Mouse (Mus musculus) frontal cortex, postnatal 36 days (tissue): ENCODE data around the gene Capsl.

Experiments
- DNase-seq, 2 experiments: peaks; one replicate each; pipeline ENCODE4 v3.0.0; 2022; ENCODE audit warnings: low spot score in 2 of 2

Gene Capsl

GRCm38 (mm10) chr15:9435534-9436180 lies at the start of gene Capsl:
Gene Capsl (plus strand): TSS chr15:9436028.
- peak; percentile 63 to 75 for DNase-seq

DNA sequence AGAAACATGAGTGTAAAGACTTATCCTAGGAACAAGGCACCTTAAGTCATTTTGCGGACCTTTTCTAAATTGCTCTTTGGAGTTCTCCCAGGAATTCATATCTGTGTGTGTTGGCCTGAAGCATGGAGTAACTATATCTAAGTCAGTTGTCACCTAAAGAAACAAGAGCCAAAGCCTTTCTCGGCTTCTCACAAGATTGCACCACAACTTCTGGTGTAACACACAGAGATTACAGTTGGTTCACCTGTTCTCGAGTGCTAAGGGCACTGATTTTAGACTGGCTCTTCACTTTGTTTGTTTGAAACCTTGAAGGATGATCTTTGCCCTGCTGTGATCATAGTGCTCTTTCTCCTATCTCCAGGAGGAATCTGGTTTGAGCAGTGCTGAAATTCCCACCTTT lies 26.4 kb upstream of the Capsl start:
- DNase-seq, result no peak

DNA sequence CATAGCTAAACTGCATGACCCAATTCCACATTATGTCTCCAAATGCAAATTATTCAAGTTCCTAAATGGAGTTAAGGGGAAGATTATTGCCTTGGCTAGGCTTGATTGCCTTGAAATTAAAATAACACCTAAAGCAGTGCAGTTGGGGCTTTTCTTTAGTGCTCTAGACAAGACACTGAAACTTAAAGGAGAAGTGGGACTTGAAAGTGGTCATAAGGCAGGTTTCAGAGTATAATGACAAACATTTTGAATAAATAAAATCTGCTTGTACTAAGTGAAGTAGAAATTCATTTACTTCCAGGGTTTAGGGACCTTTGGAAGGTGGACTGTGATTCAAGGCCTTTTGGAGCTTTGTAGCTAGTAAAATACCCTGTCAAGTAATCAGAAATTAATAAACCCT lies 14.7 kb upstream of the Capsl start:
- no peak for DNase-seq

GRCm38 (mm10) chr15:9427849-9428248 lies 8.0 kb upstream of the Capsl start:
- DNase-seq, result no peak

DNA sequence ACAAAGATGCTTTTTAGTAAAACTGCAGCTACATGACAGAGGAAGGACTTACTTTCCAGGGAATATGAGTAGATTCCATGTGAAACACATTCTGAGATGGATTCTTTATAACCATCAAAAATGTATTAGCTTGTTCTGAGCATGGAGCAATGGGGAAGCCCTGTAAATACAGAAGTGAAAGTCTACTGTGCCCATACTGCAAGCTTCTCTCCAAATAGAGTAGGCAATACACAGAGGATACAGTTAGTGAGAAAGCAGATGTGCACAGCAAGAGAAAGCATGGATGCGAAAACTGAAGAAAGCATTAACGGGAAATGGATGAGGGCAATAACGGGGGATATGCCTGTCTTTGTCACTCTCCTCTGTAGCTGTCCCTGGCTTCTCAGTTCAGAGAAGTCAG lies 6.0 kb upstream of the Capsl start:
- no peak for DNase-seq

DNA sequence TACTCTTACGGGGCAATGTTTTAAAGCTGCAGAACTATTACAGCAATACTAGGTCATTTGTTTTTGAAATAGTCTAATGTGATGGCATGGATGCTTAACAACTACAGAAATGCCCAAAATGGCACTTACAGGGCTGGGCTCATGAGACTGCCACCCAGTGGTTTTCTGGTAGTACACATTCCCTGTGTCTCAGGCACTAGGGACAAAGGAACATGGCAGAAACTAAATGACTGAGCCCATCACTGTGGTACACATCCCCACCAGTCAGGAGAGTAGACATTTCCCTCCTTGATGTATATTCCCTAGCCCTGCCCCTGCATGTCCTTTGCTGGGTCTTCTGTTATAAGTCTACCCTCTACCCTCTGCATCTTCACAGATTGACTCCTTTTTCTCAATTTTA lies 16.2 kb downstream of the Capsl start:
- DNase-seq, result no peak

GRCm38 (mm10) chr15:9452842-9453241 lies 17.0 kb downstream of the Capsl start:
- no peak for DNase-seq

DNA sequence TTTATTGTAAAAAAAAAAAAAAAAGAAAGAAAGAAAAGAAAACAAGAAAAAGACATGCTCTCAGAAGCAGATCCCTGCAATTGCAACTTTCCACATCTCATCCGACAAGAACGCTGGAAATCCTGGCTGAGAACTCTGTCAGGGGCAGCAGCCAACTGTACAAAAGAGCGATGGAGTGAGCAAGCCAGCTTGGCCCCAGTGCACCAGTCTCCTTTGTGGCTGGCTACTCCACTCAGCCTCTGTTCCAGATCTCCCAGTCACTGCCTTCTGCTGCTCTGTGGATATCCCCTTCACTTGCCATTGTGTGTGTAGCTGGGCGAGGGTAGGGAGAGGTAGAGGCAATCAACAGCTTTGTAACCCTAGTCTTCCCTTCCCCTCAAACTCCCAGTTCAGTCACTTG lies 18.4 kb downstream of the Capsl start:
- no peak for DNase-seq

DNA sequence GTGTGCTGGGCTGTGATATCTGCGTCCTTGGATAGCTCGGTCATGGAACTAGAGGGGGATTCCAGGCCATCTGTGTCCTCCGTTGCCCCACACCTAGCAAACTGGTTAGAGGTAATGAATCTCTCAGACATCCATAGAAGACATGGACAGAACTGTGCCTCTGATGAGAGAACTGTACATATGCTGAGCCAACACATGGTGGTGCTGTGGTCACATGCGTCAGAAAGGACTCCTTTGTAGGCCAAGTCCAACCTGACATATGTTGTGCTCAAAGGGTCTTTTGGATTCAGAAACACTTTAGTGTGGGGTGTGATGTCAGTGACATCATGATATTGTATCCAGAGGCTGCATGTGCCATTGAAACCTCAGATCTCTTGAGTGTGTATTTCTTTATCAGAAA lies 19.4 kb downstream of the Capsl start:
- peak; percentile 32 to 40 for DNase-seq

DNA sequence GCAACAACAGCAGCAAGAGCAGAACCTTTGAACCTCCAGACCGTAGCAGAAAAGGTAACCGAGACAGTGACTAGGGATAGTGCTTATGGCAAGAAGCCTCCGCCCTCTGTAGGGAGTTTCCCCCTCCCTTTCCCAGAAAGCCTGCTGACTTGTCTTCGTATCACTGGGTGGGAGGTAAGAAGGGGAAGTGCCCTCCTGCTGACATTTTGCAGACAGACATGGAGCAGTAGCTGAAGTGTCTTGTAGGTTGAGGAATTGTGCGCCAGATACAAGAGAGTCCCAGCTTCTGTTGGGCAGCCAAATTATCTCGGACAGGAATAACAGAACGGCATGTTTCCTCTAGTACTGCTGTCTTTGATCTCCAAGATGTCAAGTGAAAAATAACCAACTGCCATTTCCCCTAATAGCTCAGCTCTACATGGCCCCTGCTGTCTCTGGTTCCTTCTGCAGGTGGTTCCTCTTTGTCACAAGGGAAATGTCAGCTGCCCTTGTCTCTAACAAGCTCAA lies 27.7 kb downstream of the Capsl start:
- DNase-seq, result no peak

DNA sequence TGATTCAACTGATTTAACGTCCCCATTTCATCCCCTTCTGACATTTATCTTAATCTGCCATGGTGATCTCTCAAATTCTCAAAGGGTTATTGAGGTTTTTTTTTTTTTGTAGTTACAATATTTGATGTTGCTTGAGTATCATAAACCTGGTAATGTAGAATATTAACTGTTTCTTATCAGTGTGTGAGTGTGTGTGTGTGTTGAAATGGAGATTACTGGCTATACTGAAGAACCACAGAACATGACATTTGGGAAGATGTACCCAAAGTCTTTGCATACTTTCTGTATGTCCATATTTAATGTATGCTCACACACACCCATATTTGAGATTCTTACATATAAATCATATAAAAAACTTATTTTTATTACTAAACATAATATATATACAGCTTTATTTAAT lies 28.2 kb downstream of the Capsl start:
- DNase-seq, result no peak

GRCm38 (mm10) chr15:9471053-9471685 lies 35.3 kb downstream of the Capsl start:
- no peak for DNase-seq

DNA sequence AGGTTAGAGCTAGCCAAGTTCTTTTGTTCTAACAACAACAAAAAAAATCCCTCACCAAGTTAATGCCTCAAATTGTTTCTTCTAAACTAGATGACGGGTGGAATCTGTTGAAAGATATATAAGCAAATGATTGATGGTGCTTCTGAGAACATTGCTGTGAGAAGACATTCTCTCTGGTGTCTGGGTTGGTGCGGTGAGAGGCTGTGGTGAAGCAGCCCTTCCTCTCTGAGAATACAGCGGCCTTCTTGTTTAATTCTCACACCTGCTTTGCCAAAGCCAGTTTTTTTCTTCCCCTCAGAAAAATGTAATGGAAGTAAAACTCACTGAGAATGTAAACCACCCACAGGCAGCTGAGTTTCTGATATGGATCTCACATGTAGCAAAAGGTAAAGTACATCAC lies 36.3 kb downstream of the Capsl start:
- DNase-seq, result no peak

DNA sequence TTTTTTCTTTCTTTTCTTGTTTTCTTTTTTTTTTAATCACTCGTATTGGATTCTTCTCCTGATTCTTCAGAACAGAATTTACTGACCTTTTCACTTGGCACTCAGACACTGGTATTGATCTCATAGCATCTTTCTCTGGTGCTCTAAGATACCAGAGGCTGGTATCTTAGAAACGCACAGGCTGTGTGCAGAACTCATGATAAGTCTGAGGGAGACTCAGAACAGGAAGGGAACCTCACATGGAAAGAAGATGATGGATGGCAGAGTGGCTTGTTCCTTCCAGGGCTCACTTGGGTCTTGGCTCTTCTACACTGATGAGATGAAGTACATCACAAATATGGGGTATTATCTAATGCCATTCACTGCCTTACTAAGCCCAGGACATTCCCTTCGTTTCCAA lies 36.8 kb downstream of the Capsl start:
- DNase-seq, result no peak

DNA sequence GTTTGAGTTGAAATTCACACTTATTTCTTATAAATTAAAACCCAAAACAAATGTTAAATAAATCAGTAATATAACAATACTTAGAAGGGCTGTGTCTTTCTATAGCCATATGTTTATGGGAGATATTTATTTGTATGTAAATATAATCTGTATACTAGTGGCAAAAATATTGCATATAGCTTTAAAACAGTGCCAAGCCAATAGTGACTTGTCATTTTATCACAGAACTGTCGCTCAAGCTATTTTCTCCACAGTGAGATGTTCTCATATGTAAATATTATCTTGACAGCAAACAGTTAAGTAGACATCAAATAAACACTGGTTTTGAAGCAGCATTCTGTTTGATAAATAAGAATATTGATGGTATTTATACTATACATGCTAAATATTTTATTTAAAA lies 37.4 kb downstream of the Capsl start:
- DNase-seq, result no peak

GRCm38 (mm10) chr15:9489417-9490118 lies 53.7 kb downstream of the Capsl start:
- DNase-seq, result no peak

DNA sequence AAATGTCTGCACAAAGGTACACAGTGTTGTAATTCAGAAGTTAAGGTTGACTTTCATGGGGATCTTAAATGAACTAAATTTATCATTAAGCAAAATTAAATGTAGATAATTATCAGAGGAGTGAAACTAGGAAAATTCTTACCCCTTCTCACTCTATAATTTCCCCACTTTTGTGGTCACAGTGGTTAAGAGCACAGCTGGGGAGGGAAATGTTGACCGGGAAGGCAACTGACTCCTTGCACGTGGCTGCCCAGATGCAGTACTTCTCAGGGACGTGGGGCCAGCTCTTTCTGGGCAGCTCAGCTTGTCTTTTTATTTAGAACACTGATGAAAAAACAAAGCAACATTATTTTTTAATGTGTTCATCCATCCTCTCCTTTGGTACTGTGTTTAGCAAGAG lies 56.2 kb downstream of the Capsl start:
- DNase-seq, result no peak
